Mouse (Mus musculus) brain, embryonic 14.5 days (tissue): ENCODE results near the gene Gtsf1l.

ENCODE experiments used
- CTCF ChIP-seq: fragments of 200-500 bp; IDR thresholded peaks from 2 replicates; pipeline ENCODE4 v1.5.1; 2012; ENCODE audit warnings: inconsistent platforms, mild to moderate bottlenecking, moderate library complexity, borderline replicate concordance; ENCODE audit not compliant: insufficient read depth, insufficient read length; ENCODE audit errors: extremely low read depth
- POLR2A ChIP-seq: fragments of 200-500 bp; IDR thresholded peaks from 2 replicates; pipeline ENCODE4 v1.6.1; 2012; ENCODE audit warnings: mild to moderate bottlenecking, inconsistent platforms, borderline replicate concordance; ENCODE audit not compliant: poor library complexity, insufficient read depth, insufficient read length, severe bottlenecking; ENCODE audit errors: extremely low read depth

- TF ChIP-seq CTCF, result no peak
- TF ChIP-seq POLR2A, result no peak
These were observed 33.1 kb upstream of the Gtsf1l start for GRCm38 (mm10) chr2:163120626-163121352.
